Mouse (Mus musculus) testis, postnatal 14 days (tissue): ENCODE results near the gene Noxo1.
"Not testable (repeated sequence)": the region's sequence is repeated elsewhere in the genome, so short reads cannot be mapped to it uniquely, and the experiment has no call there.

Experiments
- DNase-seq: peaks from one replicate; pipeline ENCODE4 v3.0.0; 2021; ENCODE audit warnings: low spot score

The Noxo1 gene

GRCm38 (mm10) chr17:24696011-24696697, at the start of gene Noxo1, which contains the start of gene Gfer:
Gene Noxo1, plus strand, starts transcription at chr17:24696234.
Gene Gfer, minus strand, starts transcription at chr17:24696156.
- peak; percentile 86 for DNase-seq

GRCm38 (mm10) chr17:24646381-24646780, 49.7 kb upstream of the Noxo1 start:
- no peak for DNase-seq

- no peak for DNase-seq
These were observed 48.5 kb upstream of the Noxo1 start for GRCm38 (mm10) chr17:24647493-24647892.

GRCm38 (mm10) chr17:24648731-24649377, 47.2 kb upstream of the Noxo1 start:
- no peak for DNase-seq

- no peak for DNase-seq
These were observed 46.4 kb upstream of the Noxo1 start for GRCm38 (mm10) chr17:24649581-24650069.

GRCm38 (mm10) chr17:24650070-24650616, 45.9 kb upstream of the Noxo1 start, which contains the start of gene Slc9a3r2:
Gene Slc9a3r2, minus strand, starts transcription at chr17:24650327.
- no peak for DNase-seq

- DNase-seq: no peak
These were observed 45.3 kb upstream of the Noxo1 start for GRCm38 (mm10) chr17:24650766-24651165.

GRCm38 (mm10) chr17:24651835-24652234, 44.2 kb upstream of the Noxo1 start:
- DNase-seq: no peak

- peak; percentile 71 for DNase-seq
These were observed 41.9 kb upstream of the Noxo1 start for GRCm38 (mm10) chr17:24653967-24654710.

- DNase-seq: no peak
These were observed 41.1 kb upstream of the Noxo1 start for GRCm38 (mm10) chr17:24654969-24655368.

- no peak for DNase-seq
These were observed 37.8 kb upstream of the Noxo1 start, which contains the start of gene Npw for GRCm38 (mm10) chr17:24658017-24658758. Gene Npw, minus strand, starts transcription at chr17:24658457.

- not testable (repeated sequence) for DNase-seq
These were observed 29.0 kb upstream of the Noxo1 start for GRCm38 (mm10) chr17:24667011-24667410.

- no peak for DNase-seq
These were observed 28.6 kb upstream of the Noxo1 start for GRCm38 (mm10) chr17:24667416-24667815.

GRCm38 (mm10) chr17:24669214-24669544, 26.9 kb upstream of the Noxo1 start:
- DNase-seq: not testable (repeated sequence)

- DNase-seq: peak; percentile 93
These were observed 26.3 kb upstream of the Noxo1 start, which contains the start of gene Zfp598 for GRCm38 (mm10) chr17:24669545-24670245. Gene Zfp598, plus strand, starts transcription at chr17:24669687.

GRCm38 (mm10) chr17:24670246-24670844, 25.7 kb upstream of the Noxo1 start:
- DNase-seq: no peak

- no peak for DNase-seq
These were observed 24.7 kb upstream of the Noxo1 start for GRCm38 (mm10) chr17:24671346-24671745.

GRCm38 (mm10) chr17:24672141-24672540, 23.9 kb upstream of the Noxo1 start:
- DNase-seq: no peak

- DNase-seq: no peak
These were observed 21.8 kb upstream of the Noxo1 start for GRCm38 (mm10) chr17:24674277-24674676.

GRCm38 (mm10) chr17:24676187-24676586, 19.8 kb upstream of the Noxo1 start:
- DNase-seq: peak; percentile 45
